Mouse (Mus musculus) adrenal gland, adult 18-20 months (tissue): Measurements from ENCODE around the gene Tas2r135. TPM values are rescaled to one million over a fixed set of nuclear protein-coding genes. Genes with fewer than 3 reads are reported as not detected.

Source experiments
- DNase-seq, 2 experiments: peaks; one replicate each; pipeline ENCODE4 v3.0.0; 2021 to 2022; ENCODE audit warnings: low spot score in 2 of 2
- total RNA-seq, 2 experiments: library from RNA; stranded (reverse); gene quantifications; 1 replicate in 1 of 2; 2 replicates in 1 of 2; pipeline ENCODE4 v1.2.3; 2021

Gene Tas2r135
- total RNA-seq, 2 experiments from 2014 or later = 0.38 to 3.4 TPM

DNA sequence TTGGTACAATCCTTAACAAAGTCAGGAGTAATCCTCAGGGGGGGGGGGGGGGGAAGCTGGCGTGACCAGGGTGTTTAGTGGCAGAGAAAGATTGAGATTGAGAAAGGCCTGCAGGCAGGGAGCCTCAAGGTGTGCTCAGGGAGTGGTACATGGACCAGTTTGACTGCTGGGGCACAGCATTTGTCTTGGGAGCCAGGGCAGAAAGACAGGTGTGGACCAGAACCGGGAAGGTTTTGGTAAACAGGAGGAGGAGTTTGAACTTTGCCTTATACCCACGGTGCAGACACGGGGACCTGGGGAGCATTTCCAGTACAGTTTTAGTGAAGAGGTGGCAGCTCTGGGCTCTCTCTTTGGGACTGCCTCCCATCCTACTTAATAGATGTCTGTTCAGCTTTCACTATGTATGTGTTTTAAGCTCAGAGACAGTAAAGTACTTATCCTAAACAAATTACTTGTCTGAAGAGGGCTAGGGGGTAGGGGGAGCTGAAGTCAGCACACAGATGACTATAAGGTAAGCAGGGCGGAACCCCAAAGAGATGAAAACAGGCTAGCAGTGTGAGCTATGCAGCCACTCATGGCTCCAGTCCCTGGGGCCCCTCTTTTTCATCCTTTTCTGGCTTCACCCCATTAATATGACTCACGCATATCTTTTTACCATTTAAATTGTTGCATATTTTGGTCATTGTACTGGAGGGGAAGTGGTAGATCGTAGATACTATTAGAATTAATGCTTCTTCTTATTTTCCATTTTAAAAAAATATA is 31.4 kb upstream of the Tas2r135 start:
- no peak for DNase-seq

DNA sequence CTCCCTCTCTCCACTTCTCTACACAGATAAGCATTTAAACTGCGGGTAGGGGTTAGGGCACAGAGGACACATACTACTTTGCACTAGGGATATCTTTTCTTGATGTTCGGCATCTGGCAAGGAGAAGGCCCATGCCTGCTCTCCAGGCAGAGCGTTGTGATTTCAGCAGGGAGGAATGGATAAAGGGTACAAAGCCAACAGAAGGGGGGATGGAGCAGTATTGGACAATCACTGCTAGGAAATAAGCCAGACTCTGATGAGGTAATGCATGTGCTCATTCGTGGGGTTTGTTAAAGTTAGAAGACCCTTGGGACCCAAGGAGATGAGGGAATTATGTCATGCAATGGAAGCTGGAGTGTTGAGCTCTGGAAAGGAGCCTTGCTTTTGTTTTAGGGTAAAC is 30.5 kb upstream of the Tas2r135 start:
- no peak for DNase-seq

DNA sequence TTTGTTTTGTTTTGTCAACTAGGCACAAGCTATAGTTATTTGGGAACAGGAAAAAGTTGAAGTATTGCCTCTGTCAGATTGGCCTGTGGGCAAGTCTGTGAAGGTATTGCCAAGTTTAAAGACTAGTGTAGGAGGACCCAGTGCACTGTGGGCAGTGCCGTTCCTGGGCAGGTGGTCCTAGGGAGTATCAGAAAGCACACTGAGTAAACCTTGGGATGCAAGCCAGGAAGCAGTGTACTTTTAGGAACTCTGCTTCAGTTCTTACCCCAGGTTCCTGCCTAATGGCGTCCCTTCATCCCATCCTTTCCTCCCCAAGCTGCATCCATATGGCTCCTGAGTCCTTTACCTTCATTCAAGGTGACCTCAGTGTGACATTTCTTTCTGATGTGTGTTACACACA is 30.1 kb upstream of the Tas2r135 start:
- no peak for DNase-seq

DNA sequence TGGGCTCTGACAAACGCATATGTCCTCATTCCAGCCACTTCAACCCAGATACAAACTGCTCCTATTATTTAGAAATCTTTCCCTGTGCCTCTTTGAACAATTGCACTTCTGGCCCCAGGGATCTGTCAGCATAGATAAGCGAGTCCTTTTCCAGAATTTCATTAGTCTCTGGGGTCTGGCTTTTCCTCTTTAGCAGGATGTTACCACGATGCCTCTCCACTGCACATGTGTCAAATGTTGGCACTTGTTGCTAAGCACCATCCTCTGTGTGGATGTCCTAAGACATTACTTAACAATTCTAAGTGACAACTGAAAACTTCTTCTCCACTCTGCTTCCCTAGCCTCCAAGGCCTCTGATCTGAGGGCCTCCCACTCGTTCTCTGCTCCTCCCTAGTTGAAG is 29.2 kb upstream of the Tas2r135 start:
- no peak for DNase-seq

DNA sequence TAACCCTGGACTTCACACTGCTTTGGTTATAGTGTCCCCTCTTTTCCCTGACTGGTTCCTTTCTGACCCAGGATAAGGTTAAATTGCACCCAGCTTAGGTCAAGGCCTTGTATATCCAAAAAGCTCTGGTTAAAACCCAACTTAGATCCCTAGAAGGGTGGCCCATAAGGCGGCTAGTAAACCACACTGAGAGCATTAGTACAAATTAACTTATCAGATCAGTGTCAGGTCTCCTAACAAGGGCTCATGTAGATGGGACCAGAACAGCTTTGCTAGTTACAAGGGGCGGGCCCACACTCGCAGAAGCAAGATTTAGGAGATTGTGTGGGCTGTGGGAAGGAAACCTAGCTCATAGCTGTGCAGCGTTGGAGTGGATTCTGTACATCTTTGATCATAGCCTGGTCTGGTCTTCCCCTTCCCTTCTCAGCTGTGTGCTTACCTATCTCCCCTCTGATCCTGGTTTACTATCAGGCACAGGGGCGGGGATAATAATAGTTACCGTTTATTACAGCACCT is 28.7 kb upstream of the Tas2r135 start:
- no peak for DNase-seq

DNA sequence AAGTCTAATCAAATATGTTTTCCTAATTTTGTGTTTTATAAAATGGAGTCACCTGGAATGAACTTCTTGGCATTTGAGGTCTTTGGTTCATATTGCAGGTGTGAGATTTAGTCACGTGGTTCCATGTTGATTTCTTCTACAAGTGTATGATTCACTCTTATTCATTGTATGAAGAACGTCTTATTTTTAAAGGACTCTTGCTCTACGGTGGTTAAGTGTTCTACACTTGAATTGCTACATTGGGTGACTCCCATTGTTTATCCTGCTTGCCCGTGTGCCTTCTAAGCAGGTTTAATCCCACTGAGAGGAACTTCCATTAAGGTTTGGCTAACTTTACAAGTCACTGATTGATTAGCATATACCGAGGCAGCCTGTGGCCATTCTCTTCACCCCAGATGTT is 28.0 kb upstream of the Tas2r135 start:
- DNase-seq = no peak

DNA sequence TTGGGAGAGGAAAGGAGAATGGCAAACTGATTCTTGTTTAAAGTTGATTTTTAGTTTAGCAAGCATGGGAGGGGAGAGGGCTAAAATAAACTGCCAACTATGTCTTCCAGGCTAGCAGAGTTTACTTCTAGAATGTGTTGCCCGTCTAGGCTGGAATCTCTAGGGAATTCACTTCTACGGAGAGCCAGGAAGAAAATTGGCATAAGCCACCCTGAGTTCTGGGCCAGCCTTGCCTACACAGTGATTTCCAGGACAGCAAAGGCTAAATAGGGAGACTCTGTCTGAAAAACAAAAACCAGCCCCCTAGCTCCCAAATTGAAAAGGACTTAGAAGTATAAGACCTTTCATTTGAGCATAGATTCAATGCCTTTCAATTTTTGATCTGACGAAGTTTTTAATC is 25.7 kb upstream of the Tas2r135 start:
- no peak for DNase-seq

DNA sequence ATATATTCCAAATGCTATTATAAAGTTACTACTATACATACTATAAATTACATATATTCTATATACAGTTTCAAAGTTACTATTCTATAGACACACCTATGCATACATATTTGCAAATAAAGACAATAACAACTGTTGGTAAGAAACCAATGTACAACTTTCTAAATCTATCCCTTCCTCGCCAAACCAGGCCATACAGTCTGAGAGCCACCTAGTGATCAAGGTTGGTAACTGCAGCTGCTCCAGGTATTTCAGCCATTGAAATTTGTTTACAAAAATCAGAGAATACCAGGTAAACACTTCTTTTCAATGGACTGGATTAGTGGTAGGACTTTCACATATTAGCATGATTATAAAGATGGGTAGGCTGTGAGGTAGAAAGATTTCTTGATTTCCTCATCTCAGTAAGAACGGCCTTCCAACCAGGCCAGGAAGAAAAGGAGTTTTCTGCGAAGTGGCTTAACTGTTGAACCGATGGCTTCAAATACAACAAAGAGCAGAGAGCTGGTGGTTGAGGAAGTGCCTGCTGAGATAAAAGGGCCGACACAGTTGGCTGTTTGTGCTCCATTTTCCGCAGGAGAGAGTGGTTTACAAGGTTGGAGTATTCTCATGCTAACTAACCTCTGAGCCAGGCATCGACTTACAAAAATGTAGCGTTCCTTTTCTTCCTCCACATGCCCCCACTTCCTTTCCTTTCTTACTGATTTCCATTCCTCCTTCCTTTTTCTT is 24.7 kb upstream of the Tas2r135 start:
- no peak for DNase-seq

DNA sequence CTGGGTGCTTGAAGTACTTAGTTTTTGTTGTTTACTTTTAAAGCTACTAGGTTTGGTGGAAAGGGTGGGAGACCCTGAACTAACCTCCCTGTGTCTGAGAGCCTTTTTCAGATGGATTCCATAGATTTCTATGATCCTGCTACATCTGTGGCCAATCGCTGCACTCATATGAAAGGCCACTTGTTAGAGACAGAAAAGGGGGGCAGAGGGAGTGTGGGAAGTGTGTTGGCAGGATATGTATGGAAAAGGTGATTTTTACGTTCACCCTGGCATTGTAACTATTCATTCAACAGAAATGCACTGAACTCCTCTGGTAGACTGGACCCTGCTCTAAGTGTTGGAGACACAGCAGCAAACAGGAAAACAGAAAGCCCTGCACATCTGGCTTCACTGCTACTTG is 24.0 kb upstream of the Tas2r135 start:
- DNase-seq = no peak

DNA sequence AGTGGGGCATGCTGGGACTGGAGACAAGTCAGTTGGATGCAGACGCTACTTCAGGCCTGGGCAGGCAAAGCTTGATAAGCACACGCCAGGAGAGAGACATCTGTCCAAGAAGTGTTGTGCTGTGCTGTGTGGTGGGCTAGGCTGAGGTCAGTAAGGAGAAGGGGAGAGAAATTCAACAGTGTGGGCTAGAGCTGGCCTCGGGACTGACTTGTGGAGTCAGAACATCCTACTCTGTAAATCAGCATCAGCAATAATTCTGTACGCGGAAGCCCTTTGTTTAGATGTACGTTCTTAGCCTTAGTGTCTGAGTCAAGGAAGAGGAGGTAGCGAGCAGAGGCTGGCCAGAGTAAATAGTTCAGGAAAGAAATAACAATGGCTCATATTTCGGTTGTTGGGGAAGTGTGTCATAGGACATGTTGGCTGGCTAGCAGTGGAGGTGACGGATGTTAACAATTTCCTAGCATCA is 23.3 kb upstream of the Tas2r135 start:
- DNase-seq = no peak

DNA sequence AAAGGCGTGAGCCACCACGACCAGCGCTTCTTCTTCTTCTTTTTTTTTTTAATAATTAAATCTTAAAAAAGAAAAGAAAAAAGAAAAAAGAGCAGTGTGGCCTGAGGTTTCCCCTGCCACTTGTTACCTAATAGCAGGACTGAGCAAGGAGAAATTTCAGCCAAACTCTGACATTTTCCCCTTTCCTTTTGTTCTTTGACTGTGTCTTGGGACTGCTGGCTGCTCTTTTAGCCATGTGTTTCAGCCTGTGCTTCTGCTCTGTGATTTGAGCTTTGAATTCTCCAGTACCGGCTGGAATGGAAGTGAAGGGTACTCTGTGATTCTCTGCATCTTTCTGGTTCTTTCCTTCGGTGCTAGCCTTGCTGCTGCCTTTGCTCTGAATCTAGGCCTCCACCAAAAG is 21.9 kb upstream of the Tas2r135 start:
- no peak for DNase-seq

DNA sequence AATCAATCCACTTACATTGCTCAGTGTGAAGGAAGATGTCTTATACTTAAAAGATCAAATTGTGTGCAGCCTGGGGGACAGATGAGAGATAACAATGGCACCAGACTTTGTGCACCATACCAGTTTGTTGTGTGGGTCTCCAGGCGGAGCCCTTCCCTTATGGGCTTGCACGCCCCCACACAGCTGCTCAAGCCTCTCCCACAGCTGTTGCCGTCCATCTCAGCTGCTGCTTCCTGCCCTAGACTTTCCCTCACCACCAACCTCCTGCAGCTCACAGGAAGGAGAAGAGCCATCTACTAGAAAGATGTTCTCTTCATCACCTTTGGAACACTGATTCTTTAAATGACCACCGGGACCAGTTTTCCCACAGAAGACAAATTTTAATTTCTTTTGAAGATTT is 19.6 kb upstream of the Tas2r135 start:
- no peak for DNase-seq

DNA sequence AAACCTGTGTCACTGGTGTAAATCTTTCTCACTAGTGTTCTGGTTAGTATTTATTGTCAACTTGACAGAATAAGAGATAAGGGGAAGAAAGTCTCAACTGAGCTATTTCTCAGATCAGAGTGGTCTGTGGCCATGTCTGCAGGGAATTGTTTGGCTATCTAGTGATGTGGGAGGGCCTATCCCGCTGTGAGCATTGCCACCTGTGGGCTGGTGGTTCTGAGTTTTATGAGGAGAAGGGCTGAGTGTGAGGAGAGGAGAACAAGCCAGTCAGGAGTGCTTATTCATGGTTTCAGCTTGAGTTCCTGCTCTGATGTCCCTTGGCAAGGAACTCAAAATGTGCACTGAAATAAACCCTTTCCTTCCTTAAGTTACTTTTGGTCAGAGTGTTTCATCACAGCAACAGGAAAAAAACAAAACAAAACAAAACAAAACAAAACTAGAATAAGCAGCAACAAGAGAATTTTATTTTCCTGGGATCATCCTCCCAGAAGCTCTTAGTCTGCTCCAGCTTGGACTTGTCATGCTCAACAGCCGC is 13.4 kb upstream of the Tas2r135 start:
- no peak for DNase-seq

DNA sequence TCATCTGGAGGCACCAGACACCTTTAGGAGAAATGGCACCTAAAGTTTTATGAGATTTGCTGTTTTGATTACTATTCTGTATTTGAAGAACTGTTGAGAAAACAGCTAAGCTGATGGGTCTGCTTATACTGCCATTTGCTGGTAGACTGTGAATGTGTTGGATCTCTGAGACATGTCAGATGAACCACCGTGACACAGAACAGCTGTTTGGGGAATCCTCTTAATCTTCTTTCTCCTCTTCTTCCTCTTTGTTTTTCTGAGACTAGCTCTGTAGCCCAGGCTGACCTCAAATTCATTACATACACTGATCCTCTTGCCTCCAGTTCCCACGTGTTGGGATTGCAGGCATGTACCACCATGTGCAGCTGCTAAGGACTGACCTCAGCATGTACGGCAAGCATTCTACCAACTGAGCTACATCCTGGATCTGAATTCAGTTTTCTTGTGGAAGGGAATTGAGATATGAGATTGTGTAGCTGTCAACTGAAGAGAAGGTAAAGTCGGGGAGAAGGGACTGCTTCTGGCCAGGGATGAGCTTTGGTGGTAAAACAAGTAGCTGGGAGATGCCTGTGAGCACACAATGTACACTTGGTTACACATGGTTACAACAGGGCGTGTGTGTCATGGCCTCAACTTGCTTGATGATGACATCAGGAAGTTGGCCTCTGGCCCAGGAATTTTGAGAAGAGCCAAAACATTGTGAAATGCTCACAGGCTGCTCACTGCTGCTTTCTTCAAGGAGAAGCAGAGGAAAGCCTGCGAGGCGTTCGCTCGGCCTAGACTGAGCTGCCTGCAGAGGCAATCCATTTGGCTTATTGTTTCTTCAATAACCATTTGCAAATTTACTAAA is 9.0 kb upstream of the Tas2r135 start:
- DNase-seq = peak; percentile 83 to 88

DNA sequence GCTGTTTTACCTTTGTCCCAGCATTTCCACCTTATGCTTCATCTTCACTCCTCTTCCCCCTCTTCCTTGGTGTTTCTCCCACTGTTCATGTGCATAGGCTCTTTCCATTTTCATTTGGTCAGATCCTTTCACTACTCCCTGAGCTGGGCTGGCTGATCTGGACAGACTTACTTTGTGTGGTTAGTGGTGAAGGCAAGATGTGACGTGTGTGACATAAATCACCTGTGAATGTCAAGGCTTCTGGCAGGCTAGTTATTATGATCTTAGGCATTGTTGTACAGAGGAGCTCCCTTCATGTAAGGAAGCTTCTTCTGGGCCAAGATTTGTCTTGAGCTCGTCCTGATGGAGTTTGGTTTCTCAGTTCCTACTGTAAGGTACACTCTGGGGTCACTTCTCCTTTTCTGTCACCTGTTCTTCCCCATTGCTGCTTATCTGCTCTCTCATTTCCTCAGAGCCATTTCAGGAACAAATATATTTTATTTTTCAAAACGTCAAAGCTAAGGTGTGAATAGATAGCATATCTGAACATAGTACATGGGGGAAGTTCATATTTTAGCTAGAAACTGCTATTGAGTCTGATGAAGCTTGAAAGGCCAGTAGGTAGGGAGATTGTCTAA is 8.1 kb upstream of the Tas2r135 start:
- peak in 1 of 2 experiments; percentile 47 for DNase-seq

DNA sequence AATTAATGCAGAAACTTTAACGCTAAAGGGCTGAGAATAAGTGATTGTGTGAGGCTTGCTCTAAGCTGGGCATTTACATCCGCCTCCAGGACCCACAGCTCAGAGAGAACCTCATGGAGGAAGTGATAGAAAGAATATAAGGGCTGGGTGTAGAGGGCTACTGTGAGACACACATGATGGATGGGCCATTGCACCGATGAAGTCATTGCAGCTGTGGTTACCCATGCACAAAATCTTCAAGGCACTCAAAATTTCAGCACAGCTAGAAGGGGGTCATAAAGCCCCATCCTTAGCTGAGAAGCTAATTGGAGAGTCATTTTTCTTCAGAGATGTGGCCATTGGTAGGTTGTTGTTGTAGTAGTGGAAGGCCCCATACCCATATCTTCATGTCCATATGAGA is 6.9 kb upstream of the Tas2r135 start:
- no peak for DNase-seq

DNA sequence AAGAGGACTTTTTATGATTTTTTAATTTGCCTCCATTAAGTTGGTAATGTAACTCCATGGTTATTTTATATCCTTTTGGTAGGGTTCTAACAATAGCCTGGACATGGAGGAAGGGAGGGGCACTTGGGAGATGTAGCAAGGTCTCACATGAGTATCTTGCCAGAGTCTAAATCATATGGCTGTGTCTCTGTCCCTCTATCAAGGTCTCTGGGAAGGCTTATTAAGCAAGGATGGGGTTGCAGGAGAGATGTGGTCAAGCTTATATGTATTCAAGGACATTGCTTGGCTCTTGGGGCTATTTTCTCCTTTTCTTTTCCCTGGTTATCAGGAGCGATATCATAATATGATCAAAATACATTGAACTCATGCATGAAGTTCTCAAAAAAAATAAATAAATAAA is 6.2 kb upstream of the Tas2r135 start:
- DNase-seq = no peak

DNA sequence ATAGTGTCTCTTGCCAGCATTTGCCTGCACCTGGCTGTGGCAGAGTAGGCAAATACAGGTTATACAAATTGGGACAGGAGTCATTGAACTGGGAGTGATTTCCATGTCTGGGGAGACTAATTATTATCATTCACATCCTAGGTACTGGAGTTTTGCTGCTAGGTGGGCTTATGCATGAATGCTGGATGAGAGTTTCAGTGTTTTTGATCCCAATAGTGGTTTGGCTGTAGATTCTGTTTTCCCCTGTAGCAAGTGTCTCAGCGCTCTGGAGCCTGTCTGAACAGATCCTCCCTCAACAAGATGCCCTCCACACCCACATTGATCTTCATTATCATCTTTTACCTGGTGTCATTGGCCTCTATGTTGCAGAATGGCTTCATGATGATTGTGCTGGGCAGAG is 5.3 kb upstream of the Tas2r135 start, which contains the start of gene Tas2r143:
Gene Tas2r143, plus strand, starts transcription at position 301 of the 400 bp plus-strand sequence.
- DNase-seq = no peak

DNA sequence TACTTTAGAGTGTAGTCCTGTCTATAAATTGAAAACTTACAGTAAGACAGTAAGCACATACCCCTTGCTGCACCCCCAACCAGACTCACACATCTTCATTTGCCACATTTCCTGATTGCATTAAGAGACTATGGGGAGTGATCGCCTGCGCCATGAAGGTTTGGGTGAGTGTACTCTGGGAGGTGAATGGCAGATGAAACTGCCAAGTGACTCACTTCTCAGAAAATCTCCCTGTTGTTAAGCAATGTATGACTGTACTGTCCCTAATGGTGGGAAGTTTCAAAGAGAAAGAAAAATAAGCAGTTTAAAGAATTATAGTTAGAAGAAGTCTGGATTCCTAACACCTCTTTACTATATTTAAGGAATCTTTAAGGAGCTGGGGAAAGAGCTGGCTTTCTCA is 14.2 kb downstream of the Tas2r135 start:
- DNase-seq = no peak

DNA sequence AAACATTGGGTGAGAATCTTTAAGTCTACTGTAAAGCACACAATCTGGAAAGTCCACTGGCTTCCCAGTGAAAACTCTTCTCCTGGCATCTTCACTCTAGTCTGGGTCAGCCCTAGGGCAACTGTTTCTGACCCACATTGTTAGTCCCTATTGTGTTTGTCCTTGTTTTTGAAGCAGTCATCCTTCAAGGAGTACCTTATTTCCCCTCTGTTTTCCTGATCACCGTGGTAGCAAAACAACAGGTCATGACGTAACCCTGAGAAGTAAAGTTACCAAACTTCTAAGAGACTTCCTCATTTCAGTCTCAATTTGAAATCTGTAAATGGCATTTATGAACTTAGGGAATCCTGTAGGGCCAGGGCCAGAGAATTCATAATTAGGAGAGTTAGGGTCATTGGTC is 16.2 kb downstream of the Tas2r135 start:
- DNase-seq = no peak

DNA sequence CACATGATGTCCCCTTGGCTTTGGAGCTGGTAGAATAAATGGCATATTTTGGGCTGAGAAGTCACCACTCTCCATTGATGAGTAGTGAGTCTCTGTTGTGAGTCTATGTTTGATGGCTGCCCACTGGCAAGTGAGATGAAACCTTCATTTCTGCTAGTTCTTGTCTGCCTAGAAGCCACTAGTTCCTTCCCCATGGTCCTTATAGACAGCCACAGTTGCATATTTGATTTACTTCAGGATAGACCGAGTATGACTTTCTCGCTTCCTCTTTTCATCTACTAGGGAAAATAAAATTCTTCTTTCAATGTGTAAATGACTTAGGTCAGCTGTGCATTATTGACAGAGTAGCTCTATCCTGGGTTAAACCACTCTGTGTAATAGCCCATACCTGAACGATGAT is 19.2 kb downstream of the Tas2r135 start:
- no peak for DNase-seq
